Mouse (Mus musculus) MEL (cell line): ENCODE measurements at regions not wholly inside any gene's neighbourhood (a gene's known extent, or its start where the extent isn't known, plus 50 kb on each side); places are given as distances from the start of the nearest gene placed in this dataset.

Experiments
- DNase-seq: peaks from one replicate; pipeline ENCODE4 v3.0.0; 2011; ENCODE audit warnings: low read depth, low spot score
- H3K27ac ChIP-seq: 2 replicates; pipeline ENCODE4 v1.5.1; 2012; ENCODE audit warnings: low read depth, mild to moderate bottlenecking, control low read depth, low read length, moderate library complexity; ENCODE audit not compliant: control insufficient read depth
- H3K27me3 ChIP-seq, 2 experiments: fragments of 150-350 bp in 1 of 2; sonication (generic) in 1 of 2; 2 replicates each; pipeline ENCODE4 v1.6.1; 2012; ENCODE audit warnings: low read length in 2 of 2, mild to moderate bottlenecking in 2 of 2, improper control_type of control experiment in 1 of 2, moderate library complexity in 1 of 2; ENCODE audit not compliant: insufficient read depth in 2 of 2, control insufficient read depth in 1 of 2
- H3K36me3 ChIP-seq, 2 experiments: 2 replicates each; pipeline ENCODE4 v1.6.1; 2012 to 2014; ENCODE audit warnings: low read length in 2 of 2, improper control_type of control experiment in 1 of 2, inconsistent platforms in 1 of 2, mild to moderate bottlenecking in 1 of 2; ENCODE audit not compliant: insufficient read depth in 2 of 2, control insufficient read depth in 1 of 2
- H3K4me1 ChIP-seq, 2 experiments: fragments of 150-350 bp in 1 of 2; sonication (generic) in 1 of 2; 2 replicates each; pipeline ENCODE4 v1.6.1; 2012; ENCODE audit warnings: low read length in 2 of 2, improper control_type of control experiment in 1 of 2, mild to moderate bottlenecking in 1 of 2; ENCODE audit not compliant: insufficient read depth in 2 of 2, control insufficient read depth in 1 of 2
- H3K4me3 ChIP-seq, 2 experiments: fragments of 150-350 bp in 1 of 2; sonication (generic) in 1 of 2; 2 replicates each; pipeline ENCODE4 v1.5.1; 2012; ENCODE audit warnings: low read depth in 2 of 2, low read length in 2 of 2, mild to moderate bottlenecking in 2 of 2, moderate library complexity in 2 of 2, control low read depth in 1 of 2, improper control_type of control experiment in 1 of 2; ENCODE audit not compliant: control insufficient read depth in 1 of 2, insufficient read depth in 1 of 2
- H3K79me2 ChIP-seq: 2 replicates; pipeline ENCODE4 v1.6.1; 2012; ENCODE audit warnings: mild to moderate bottlenecking, low read length, moderate library complexity; ENCODE audit not compliant: control insufficient read depth, poor library complexity, insufficient read depth
- H3K9ac ChIP-seq: 2 replicates; pipeline ENCODE4 v1.6.1; 2012; ENCODE audit warnings: low read depth, mild to moderate bottlenecking, control low read depth, low read length, moderate library complexity; ENCODE audit not compliant: control insufficient read depth, poor library complexity, severe bottlenecking
- H3K9me3 ChIP-seq: fragments of 150-350 bp; sonication (generic); replicated peaks from 2 replicates; pipeline ENCODE4 v1.6.1; 2012; ENCODE audit warnings: mild to moderate bottlenecking, low read length, improper control_type of control experiment, moderate library complexity; ENCODE audit not compliant: insufficient read depth
- BHLHE40 ChIP-seq: IDR thresholded peaks from 2 replicates; pipeline ENCODE4 v1.6.1; 2012; ENCODE audit warnings: low read depth, mild to moderate bottlenecking, inconsistent platforms, low read length, improper control_type of control experiment, borderline replicate concordance
- CHD1 ChIP-seq: IDR thresholded peaks from 2 replicates; pipeline ENCODE4 v1.6.1; 2012; ENCODE audit warnings: low read depth, mild to moderate bottlenecking, inconsistent platforms, low read length, improper control_type of control experiment
- CHD2 ChIP-seq: IDR thresholded peaks from 2 replicates; pipeline ENCODE4 v1.6.1; 2011; ENCODE audit warnings: low read length, improper control_type of control experiment
- E2F4 ChIP-seq: IDR thresholded peaks from 2 replicates; pipeline ENCODE4 v1.6.1; 2011; ENCODE audit warnings: low read depth, low read length, improper control_type of control experiment, borderline replicate concordance
- ELF1 ChIP-seq: IDR thresholded peaks from 2 replicates; pipeline ENCODE4 v1.6.1; 2014; ENCODE audit warnings: low read depth, mild to moderate bottlenecking, inconsistent platforms, low read length, improper control_type of control experiment, moderate library complexity
- EP300 ChIP-seq, 2 experiments: IDR thresholded peaks; 2 replicates each; pipeline ENCODE4 v1.6.1; 2011; ENCODE audit warnings: improper control_type of control experiment in 2 of 2, low read length in 2 of 2, low read depth in 1 of 2, mild to moderate bottlenecking in 1 of 2
- GABPA ChIP-seq: IDR thresholded peaks from 2 replicates; pipeline ENCODE4 v1.6.1; 2012; ENCODE audit warnings: low read depth, mild to moderate bottlenecking, inconsistent platforms, low read length, improper control_type of control experiment, moderate library complexity
- GATA1 ChIP-seq: IDR thresholded peaks from 2 replicates; pipeline ENCODE4 v1.6.1; 2011; ENCODE audit warnings: low read depth, low read length, improper control_type of control experiment
- HCFC1 ChIP-seq: IDR thresholded peaks from 2 replicates; pipeline ENCODE4 v1.6.1; 2012; ENCODE audit warnings: low read depth, mild to moderate bottlenecking, inconsistent platforms, low read length, improper control_type of control experiment, moderate library complexity
- JUND ChIP-seq: IDR thresholded peaks from 2 replicates; pipeline ENCODE4 v1.6.1; 2011; ENCODE audit warnings: low read depth, mild to moderate bottlenecking, improper control_type of control experiment, low read length
- KAT2A ChIP-seq: conservative IDR thresholded peaks from 2 replicates; pipeline ENCODE4 v1.6.1; 2012; ENCODE audit warnings: low read depth, low read length, improper control_type of control experiment, inconsistent platforms
- MAFK ChIP-seq: IDR thresholded peaks from 2 replicates; pipeline ENCODE4 v1.6.1; 2011; ENCODE audit warnings: low read depth, mild to moderate bottlenecking, low read length, improper control_type of control experiment, borderline replicate concordance
- MAX ChIP-seq: IDR thresholded peaks from 2 replicates; pipeline ENCODE4 v1.6.1; 2011; ENCODE audit warnings: low read length, improper control_type of control experiment
- MAZ ChIP-seq: IDR thresholded peaks from 2 replicates; pipeline ENCODE4 v1.6.1; 2012; ENCODE audit warnings: low read depth, mild to moderate bottlenecking, inconsistent platforms, low read length, improper control_type of control experiment
- MYB ChIP-seq: IDR thresholded peaks from 2 replicates; pipeline ENCODE4 v1.6.1; 2011; ENCODE audit warnings: mild to moderate bottlenecking, low read depth, low read length, improper control_type of control experiment
- MYC ChIP-seq: IDR thresholded peaks from 2 replicates; pipeline ENCODE4 v1.6.1; 2011; ENCODE audit warnings: low read depth, mild to moderate bottlenecking, low read length, improper control_type of control experiment, moderate library complexity
- NELFE ChIP-seq: IDR thresholded peaks from 2 replicates; pipeline ENCODE4 v1.6.1; 2011; ENCODE audit warnings: low read depth, low read length, improper control_type of control experiment
- NRF1 ChIP-seq: IDR thresholded peaks from 2 replicates; pipeline ENCODE4 v1.6.1; 2014; ENCODE audit warnings: low read depth, mild to moderate bottlenecking, inconsistent platforms, low read length, improper control_type of control experiment, moderate library complexity; ENCODE audit not compliant: poor library complexity, insufficient read depth, severe bottlenecking
- POLR2AphosphoS2 ChIP-seq: IDR thresholded peaks from 2 replicates; pipeline ENCODE4 v1.6.1; 2011; ENCODE audit warnings: low read length, improper control_type of control experiment
- POLR2AphosphoS5 ChIP-seq: IDR thresholded peaks from 2 replicates; pipeline ENCODE4 v1.6.1; 2012; ENCODE audit warnings: low read depth, borderline replicate concordance, mild to moderate bottlenecking, inconsistent platforms, low read length, moderate library complexity, mixed read lengths
- RAD21 ChIP-seq: IDR thresholded peaks from 2 replicates; pipeline ENCODE4 v1.6.1; 2011; ENCODE audit warnings: mild to moderate bottlenecking, low read depth, low read length, improper control_type of control experiment
- RCOR1 ChIP-seq: IDR thresholded peaks from 2 replicates; pipeline ENCODE4 v1.6.1; 2012; ENCODE audit warnings: low read depth, mild to moderate bottlenecking, inconsistent platforms, low read length, improper control_type of control experiment
- SIN3A ChIP-seq: IDR thresholded peaks from 2 replicates; pipeline ENCODE4 v1.6.1; 2012; ENCODE audit warnings: low read length, improper control_type of control experiment, inconsistent platforms
- SMC3 ChIP-seq: IDR thresholded peaks from 2 replicates; pipeline ENCODE4 v1.6.1; 2011; ENCODE audit warnings: low read depth, low read length, improper control_type of control experiment
- TAL1 ChIP-seq: IDR thresholded peaks from 2 replicates; pipeline ENCODE4 v1.6.1; 2012; ENCODE audit warnings: mild to moderate bottlenecking, inconsistent platforms, low read length, moderate library complexity, mixed read lengths
- TBP ChIP-seq: IDR thresholded peaks from 2 replicates; pipeline ENCODE4 v1.8.0; 2011; ENCODE audit warnings: low read depth, low read length, improper control_type of control experiment
- TCF12 ChIP-seq: IDR thresholded peaks from 2 replicates; pipeline ENCODE4 v1.6.1; 2014; ENCODE audit warnings: low read depth, mild to moderate bottlenecking, inconsistent platforms, low read length, improper control_type of control experiment, moderate library complexity
- UBTF ChIP-seq: IDR thresholded peaks from 2 replicates; pipeline ENCODE4 v1.6.1; 2012; ENCODE audit warnings: low read depth, mild to moderate bottlenecking, inconsistent platforms, low read length, improper control_type of control experiment, moderate library complexity, borderline replicate concordance; ENCODE audit not compliant: insufficient read depth
- ZKSCAN1 ChIP-seq: IDR thresholded peaks from 2 replicates; pipeline ENCODE4 v1.6.1; 2012; ENCODE audit warnings: low read depth, mild to moderate bottlenecking, inconsistent platforms, low read length, improper control_type of control experiment, moderate library complexity
- ZMIZ1 ChIP-seq: IDR thresholded peaks from 2 replicates; pipeline ENCODE4 v1.6.1; 2012; ENCODE audit warnings: low read depth, mild to moderate bottlenecking, inconsistent platforms, low read length, improper control_type of control experiment, moderate library complexity

DNA sequence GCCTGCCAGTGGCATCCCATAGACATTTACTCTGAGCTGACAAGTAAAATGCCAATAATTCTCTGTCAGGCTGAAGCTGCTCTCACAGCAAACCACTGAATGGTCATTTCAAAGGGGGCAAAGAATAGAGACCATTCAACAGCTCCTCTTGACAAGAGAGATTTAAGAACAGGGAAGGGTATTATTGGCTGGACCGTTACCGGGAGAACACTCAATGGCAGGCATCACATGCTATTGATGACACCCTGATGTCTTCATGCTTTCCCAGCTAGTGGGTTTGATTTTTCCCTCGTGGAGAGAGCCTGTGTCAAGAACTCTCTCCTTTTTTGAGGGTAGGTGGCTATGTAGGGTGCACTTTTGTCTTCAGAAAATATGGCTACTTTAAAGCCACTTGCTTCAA, 95.7 kb downstream of the Klhl25 start (continued):
- TF ChIP-seq UBTF, result no peak

GRCm38 (mm10) chr7:75955671-75956070, 107.6 kb downstream of the Klhl25 start:
- Histone ChIP-seq H3K9ac (no peak overlapping the region), H3K27me3 (no peaks in the 10 kb centered on the region), H3K27ac (no peak overlapping the region), H3K36me3 (no peaks in the 10 kb centered on the region), H3K79me2 (no peaks in the 10 kb centered on the region), H3K9me3 (no peaks in the 10 kb centered on the region), H3K4me1 (no peaks in the 10 kb centered on the region)
- no peak for DNase-seq
- TF ChIP-seq BHLHE40 (no peak), UBTF (no peak), CHD1 (no peak), MYB (no peak), GATA1 (no peak), CHD2 (no peak), ZMIZ1 (no peak), ZKSCAN1 (no peak), TCF12 (no peak), NRF1 (no peak), MAZ (no peak), JUND (no peak), TBP (no peak), HCFC1 (no peak), MAFK (no peak), TAL1 (no peak), EP300 (IDR thresholded peaks at IDR 0.05; ENCODE audit: low read depth in 1 of 2, low read length in 2 of 2) (no peak)
- TF ChIP-seq, all 39 proteins: peak for 0
- no peak overlapping the region for H3K4me3 ChIP-seq

- Histone ChIP-seq H3K79me2 (no peaks in the 10 kb centered on the region), H3K27me3 (no peaks in the 10 kb centered on the region), H3K4me3 (no peak overlapping the region), H3K9me3 (no peaks in the 10 kb centered on the region), H3K36me3 (no peaks in the 10 kb centered on the region)
- TF ChIP-seq MAZ, result no peak
- no peak for TF ChIP-seq SIN3A
- no peak for TF ChIP-seq CHD1
- no peak for TF ChIP-seq EP300 (IDR thresholded peaks at IDR 0.05; ENCODE audit: low read depth in 1 of 2, low read length in 2 of 2)
- TF ChIP-seq NRF1, result no peak
- TF ChIP-seq GATA1, result no peak
- TF ChIP-seq RCOR1, result no peak
- no peak for TF ChIP-seq MAX
- TF ChIP-seq ELF1, result no peak
- TF ChIP-seq RAD21, result no peak
- no peak for TF ChIP-seq NELFE
- TF ChIP-seq KAT2A, result no peak
- TF ChIP-seq POLR2AphosphoS5, result no peak
- TF ChIP-seq POLR2AphosphoS2, result no peak
- TF ChIP-seq HCFC1, result no peak
- TF ChIP-seq MYC, result no peak
- TF ChIP-seq SMC3, result no peak
- TF ChIP-seq E2F4, result no peak
- TF ChIP-seq GABPA, result no peak
- TF ChIP-seq, all 39 proteins: peak for 0
- Histone ChIP-seq H3K4me1 (no peaks in the 10 kb centered on the region), H3K27ac (no peak overlapping the region), H3K9ac (no peak overlapping the region)
- no peak for DNase-seq
Measured at GRCm38 (mm10) chr7:75957366-75957765, 109.3 kb downstream of the Klhl25 start.
